Mouse (Mus musculus) adipocyte (in vitro differentiated cells): ENCODE measurements at regions not wholly inside any gene's neighbourhood (a gene's known extent, or its start where the extent isn't known, plus 50 kb on each side); places are given as distances from the start of the nearest gene placed in this dataset.

Experiments
- DNase-seq: peaks from one replicate; pipeline ENCODE4 v3.0.0-alpha.2; 2016; ENCODE audit warnings: low spot score

GRCm38 (mm10) chr9:46512276-46513051 lies 192.7 kb upstream of the 4931429L15Rik start:
- DNase-seq, result no peak

GRCm38 (mm10) chr9:46511307-46511706 lies 191.5 kb upstream of the 4931429L15Rik start:
- DNase-seq, result no peak

- no peak for DNase-seq
Measured at GRCm38 (mm10) chr9:46509896-46510295, 190.1 kb upstream of the 4931429L15Rik start.

GRCm38 (mm10) chr9:46509458-46509857 lies 189.7 kb upstream of the 4931429L15Rik start:
- no peak for DNase-seq

DNA sequence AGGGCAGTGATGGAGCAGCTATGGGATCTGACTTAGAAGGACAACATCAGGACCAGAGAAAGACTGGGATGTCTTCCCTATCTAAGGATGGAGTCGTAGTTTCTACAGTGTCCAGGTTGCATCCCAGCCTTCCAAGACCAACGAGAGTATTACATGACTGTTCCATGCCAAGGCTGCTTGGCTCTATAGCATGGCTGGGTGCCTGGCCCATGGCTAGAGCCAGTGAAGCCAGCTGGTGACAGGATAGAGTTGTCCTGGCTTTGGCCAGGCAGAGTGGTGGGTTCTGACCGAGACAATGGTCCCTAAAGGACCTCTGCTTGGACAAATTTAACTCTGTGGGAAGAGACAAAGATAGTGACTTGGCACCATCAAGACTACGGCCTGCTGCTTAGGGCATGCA lies 187.2 kb upstream of the 4931429L15Rik start:
- no peak for DNase-seq

DNA sequence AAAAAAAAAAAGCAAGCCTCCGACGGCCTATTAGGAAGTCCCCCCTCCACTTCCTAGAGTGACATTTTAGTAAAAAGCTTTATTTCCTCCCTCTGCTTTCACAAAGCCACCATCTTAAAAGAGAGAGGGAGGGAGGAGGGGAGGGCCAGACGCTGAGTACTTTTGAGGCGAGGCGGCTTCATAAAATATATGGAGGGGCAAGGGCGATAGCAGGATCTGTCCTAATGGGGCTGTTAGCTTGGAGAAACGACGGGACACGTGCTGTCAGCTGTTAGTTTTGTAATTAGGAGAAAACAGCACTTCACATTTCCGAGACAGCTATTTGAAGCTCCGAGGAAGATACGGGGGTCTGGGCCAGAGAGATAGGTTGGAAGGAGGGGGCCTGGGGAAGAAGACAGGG lies 184.8 kb upstream of the 4931429L15Rik start:
- no peak for DNase-seq

GRCm38 (mm10) chr9:46504133-46504416 lies 184.3 kb upstream of the 4931429L15Rik start:
- DNase-seq, result no peak

GRCm38 (mm10) chr9:46503321-46504132 lies 183.7 kb upstream of the 4931429L15Rik start:
- no peak for DNase-seq

- DNase-seq, result no peak
Measured at GRCm38 (mm10) chr9:46499426-46499825, 179.6 kb upstream of the 4931429L15Rik start.

GRCm38 (mm10) chr9:46498861-46499260 lies 179.1 kb upstream of the 4931429L15Rik start:
- DNase-seq, result no peak

DNA sequence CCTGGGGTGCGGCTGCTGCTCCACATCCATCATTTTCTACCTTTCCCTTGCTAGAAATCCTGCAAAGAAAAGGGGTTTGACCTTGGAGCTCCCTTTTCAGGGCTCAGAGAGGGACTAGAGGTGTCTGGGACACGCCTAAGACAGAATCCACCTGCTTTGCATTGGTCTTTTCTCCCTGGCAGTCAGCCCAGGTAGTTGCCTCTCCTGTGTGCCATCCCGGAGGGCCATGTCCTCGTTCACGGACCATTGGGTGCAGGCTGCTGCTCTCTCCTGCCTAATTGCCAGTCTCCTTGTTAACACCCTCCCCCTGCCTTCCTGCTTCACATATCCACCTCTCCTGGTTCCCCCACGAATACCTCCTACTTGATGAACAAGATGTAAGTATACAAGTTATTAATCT lies 175.5 kb upstream of the 4931429L15Rik start:
- no peak for DNase-seq

- no peak for DNase-seq
Measured at GRCm38 (mm10) chr9:46482859-46483443, 163.2 kb upstream of the 4931429L15Rik start.

DNA sequence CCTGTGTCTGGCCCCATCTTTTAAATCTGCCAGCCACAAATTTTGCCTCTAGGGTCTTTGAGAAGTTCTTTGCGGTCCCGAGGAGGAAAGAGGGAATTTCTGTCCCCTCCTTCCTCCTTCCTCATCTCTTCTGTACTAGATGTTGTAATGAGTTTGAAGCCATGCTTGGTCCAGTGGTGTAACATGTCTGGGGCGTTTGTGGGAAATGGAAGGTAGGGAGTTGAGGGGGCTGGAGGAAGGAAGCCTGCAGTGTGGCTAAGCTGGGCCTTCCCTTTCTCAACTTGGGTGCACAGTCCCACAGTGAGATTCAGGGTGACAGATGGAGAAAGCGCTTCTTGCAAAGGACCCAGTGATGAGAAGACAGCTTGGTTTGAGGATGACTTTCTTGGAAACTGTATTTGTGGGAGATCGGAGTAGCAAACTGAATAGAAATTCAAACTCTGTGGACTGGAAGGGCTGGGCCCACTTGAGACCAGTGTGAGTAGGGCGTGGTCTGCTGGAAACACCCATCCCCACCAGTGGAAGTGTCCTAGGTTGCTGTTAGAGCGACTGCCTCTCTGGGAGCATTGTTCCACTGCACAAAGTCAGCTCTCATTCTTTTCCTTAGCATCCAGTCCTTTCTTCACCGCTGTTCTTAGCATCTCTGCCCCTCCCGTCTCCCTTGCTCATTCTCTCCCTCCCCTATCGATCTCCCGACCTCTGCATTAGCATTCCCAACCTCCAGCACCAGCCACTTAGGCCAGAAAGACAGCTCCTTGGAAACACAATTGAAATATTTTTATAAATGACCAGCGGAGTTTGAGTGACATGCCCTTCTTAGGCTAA lies 162.5 kb upstream of the 4931429L15Rik start:
- no peak for DNase-seq

DNA sequence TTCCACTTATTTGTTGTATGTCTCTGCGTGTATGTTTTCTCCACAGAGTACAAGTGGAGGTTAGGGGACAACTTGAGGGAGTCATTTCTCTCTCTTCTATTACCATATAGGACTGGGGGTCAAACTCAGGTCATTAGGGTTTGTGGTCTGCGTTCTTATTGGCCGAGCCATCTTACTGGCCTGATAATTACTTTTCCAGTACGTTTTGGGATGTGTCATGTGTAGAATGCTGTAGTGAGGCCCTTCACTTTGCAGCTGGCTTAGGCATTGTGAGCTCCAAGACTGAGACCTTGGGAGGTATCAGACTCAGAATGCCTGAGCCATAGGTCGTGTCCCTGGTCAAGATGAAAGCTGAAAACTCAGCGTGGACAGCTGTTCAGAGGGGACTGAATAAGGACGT lies 161.7 kb upstream of the 4931429L15Rik start:
- no peak for DNase-seq

DNA sequence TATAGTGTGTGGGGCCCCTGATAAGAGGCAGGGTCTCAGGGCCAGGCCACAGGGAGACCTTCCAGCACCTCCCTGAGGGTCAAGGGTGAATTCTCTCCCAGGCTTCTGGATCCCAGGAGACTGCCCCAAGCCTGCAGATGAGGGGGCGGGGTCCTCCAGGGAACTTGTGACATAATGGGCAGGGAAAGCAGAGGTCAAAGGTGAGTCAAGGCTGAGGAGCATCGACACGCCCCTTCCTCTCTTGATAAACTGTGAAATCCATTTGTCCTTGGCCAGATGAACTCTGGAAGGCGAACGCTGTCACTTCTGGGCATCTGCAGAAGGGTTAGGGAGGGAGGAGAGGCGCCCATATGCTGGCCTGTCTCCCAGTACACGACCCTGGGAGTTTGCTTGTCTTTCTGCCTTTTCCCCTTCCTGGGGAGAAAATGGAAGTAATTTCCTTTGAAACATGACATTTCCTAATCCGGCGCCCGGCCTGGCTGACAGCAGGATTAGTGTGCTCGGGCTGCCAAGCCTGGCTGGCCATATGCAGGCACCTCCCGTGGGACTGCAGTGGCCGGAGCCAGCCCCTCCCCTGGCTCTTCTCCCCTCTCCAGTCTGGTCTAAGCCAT lies 160.4 kb upstream of the 4931429L15Rik start:
- peak; percentile 17 for DNase-seq

DNA sequence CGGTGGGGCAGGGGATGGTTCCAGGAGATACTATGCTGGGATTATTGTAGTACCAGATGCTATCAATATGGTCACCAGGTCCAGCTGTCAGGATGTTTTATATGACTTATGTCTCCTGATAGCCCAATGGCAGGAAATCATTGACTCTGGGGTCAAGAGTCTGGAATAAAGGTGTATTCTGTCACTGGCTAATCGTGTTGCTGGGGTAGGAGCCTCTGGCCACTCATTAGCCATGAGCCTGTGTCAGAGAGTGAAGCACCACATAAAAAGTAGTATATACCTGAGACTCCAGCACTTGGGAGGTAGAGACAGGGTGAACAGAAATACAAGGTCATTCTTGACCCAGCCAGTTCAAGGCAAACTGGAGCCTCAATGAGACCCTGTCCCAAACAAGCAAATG lies 158.8 kb upstream of the 4931429L15Rik start:
- DNase-seq, result no peak

DNA sequence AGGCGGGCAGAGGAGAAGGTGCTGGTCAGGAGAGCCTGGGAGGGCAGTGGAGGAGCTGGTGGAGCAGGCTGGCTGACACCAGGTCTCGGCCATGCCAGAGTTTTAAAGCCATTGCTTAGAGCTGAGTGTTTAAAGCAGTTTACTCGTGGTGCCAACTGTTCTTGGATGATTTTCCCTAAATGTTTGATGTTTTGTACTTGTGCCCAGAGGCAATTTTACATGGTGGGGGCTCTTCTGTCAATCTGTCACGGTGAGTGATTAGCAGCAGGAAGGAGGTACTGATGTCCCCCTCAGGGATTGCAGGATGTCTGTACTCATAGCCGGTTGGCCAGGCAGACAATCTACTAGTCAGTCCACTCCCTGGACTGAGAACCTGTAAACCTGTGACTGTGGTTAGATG lies 156.7 kb upstream of the 4931429L15Rik start:
- DNase-seq, result no peak

DNA sequence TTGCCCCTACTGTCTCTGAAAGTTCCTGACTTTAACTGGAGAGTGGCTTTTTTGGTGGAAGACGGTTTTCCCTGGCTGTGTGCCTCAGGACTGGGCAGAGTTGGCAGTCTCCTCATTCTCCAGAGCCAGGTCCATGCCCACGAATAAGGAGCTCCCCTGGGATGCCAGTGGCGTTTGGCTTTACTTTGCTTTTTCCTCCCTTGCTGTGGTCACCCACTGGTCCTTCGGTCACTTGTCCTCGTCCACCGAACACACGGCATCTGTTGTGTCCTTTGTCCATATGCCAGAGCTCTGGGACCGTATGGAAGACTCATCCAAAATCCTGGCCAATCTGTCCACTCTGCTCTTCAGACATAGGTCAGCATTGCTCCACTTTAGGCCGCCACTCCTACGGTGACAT lies 153.9 kb upstream of the 4931429L15Rik start:
- no peak for DNase-seq

- no peak for DNase-seq
Measured at GRCm38 (mm10) chr9:46469521-46469920, 149.7 kb upstream of the 4931429L15Rik start.

DNA sequence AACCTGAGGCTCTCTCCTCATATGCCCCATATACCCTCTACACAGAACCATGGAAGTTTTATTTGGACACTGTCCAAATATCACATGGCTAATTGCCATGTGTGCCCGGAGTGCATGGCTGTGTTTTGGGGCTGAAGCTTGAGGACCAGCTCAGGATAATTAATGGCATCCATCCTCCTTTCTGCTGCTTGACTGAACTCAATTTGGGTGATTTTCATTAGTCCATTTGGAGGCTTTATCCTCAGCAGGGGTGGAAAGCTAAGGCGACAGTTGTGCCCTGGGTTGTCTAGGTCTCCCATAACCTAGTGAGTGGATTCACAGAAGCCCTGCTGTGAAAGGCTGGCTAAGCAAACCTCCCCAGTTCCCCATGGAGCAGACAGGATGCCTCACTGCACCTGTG lies 148.5 kb upstream of the 4931429L15Rik start:
- DNase-seq, result no peak

GRCm38 (mm10) chr9:46467671-46468070 lies 147.9 kb upstream of the 4931429L15Rik start:
- DNase-seq, result no peak

DNA sequence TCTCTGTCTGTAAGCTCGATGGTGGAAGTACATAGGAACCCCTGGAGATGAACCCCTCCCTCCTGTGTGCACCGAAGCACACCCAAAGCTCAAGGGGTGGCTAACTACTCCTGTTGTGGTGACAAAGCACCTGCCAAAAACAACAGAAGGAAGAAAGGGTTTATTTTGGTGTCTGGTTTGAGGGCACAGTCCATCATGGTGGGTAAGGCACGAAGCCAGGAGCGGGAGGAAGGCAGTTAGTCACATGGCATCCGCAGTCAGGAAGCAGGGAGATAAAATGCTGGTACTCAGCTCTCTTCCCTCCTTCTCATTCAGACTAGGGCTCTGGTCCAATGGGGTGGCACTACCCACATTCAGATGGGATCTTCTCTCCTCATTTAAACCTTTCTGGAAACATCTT lies 142.9 kb upstream of the 4931429L15Rik start:
- DNase-seq, result no peak
